Mouse (Mus musculus): Measurements from ENCODE around the gene Lsm3. TPM values are rescaled to one million over a fixed set of nuclear protein-coding genes. Genes with fewer than 3 reads are reported as not detected.

Gene Lsm3
- total and polyA plus RNA-seq, 3 experiments, result 238 to 259 TPM; not detected in 1

DNA sequence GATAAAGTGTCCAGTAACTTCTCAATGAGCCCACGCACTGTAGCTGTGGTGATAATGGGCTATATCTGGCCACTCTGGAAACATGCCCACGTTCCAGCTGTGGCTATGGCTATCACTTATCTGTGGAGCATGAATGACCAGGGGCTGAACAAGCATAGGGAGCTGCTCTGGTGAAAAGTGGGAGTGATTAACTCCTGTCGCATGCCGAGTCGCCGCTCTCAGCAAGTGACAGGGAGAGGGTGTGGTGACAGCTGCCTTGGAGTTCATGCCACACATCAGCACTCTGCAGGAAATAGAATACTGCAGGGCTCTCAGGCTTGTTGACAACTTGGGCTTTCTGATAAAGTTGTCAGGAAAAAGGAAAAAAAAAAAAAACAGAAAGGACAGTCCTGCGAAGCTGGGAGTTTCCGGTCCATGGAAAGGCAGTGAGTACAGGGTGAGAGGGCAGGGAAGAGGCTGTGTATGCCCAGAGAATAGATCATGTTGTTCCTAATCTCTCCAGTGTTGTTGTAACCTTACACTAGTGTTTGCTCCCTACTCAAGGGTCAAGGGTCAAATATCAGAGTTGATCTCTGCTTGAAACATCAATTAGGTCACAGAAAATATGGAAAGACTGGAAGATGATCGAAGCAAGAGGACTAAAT, 30.6 kb downstream of the Lsm3 start:
- Histone ChIP-seq H3K79me2 (ENCODE audit: control insufficient read depth, insufficient read depth, low read length, poor library complexity) (no peaks in the 10 kb centered on the region), H3K27me3 (ENCODE audit: control insufficient read depth in 1 of 2, insufficient read depth in 2 of 2, low read length in 2 of 2) (peaks cover 0 to 14% of the 10 kb centered on the region in 2 experiments), H3K27ac (ENCODE audit: control insufficient read depth, low read depth, low read length) (no peak overlapping the region), H3K9ac (ENCODE audit: control insufficient read depth, low read depth, low read length, poor library complexity, severe bottlenecking) (no peak overlapping the region), H3K36me3 (ENCODE audit: control insufficient read depth in 1 of 2, insufficient read depth in 2 of 2, low read length in 2 of 2) (no peaks in the 10 kb centered on the region), H3K4me1 (ENCODE audit: control insufficient read depth in 1 of 2, insufficient read depth in 2 of 2, low read length in 2 of 2) (no peaks in the 10 kb centered on the region), H3K9me3 (replicated peaks; ENCODE audit: insufficient read depth, low read length) (no peaks in the 10 kb centered on the region), H3K4me3 (ENCODE audit: control insufficient read depth in 1 of 2, insufficient read depth in 1 of 2, low read depth in 2 of 2, low read length in 2 of 2) (no peak overlapping the region)
- no peak for DNase-seq (ENCODE audit: low read depth, low spot score)
- TF ChIP-seq MAZ (IDR thresholded peaks at IDR 0.05; ENCODE audit: low read depth, low read length) (no peak), ZNF384 (IDR thresholded peaks at IDR 0.05; ENCODE audit: low read depth, low read length) (no peak), EP300 (IDR thresholded peaks at IDR 0.05; ENCODE audit: low read depth in 1 of 2, low read length in 2 of 2) (no peak), CHD1 (IDR thresholded peaks at IDR 0.05; ENCODE audit: low read depth, low read length) (no peak), MYC (IDR thresholded peaks at IDR 0.05; ENCODE audit: low read depth, low read length) (no peak), MAFK (IDR thresholded peaks at IDR 0.05; ENCODE audit: borderline replicate concordance, low read depth, low read length) (no peak), HCFC1 (IDR thresholded peaks at IDR 0.05; ENCODE audit: low read depth, low read length) (no peak), GATA1 (IDR thresholded peaks at IDR 0.05; ENCODE audit: low read depth, low read length) (no peak), KAT2A (conservative IDR thresholded peaks at IDR 0.05; ENCODE audit: low read depth, low read length) (no peak), CHD2 (IDR thresholded peaks at IDR 0.05; ENCODE audit: low read length) (no peak)

GRCm38 (mm10) chr6:91547313-91547712, 31.6 kb downstream of the Lsm3 start:
- no peak overlapping the region for H3K9ac ChIP-seq (ENCODE audit: control insufficient read depth, low read depth, low read length, poor library complexity, severe bottlenecking)
- H3K4me3 ChIP-seq (ENCODE audit: control insufficient read depth in 1 of 2, insufficient read depth in 1 of 2, low read depth in 2 of 2, low read length in 2 of 2), result no peak overlapping the region
- H3K27me3 ChIP-seq (ENCODE audit: control insufficient read depth in 1 of 2, insufficient read depth in 2 of 2, low read length in 2 of 2), result peaks cover 0 to 15% of the 10 kb centered on the region in 2 experiments
- H3K79me2 ChIP-seq (ENCODE audit: control insufficient read depth, insufficient read depth, low read length, poor library complexity), result no peaks in the 10 kb centered on the region
- H3K9me3 ChIP-seq (replicated peaks; ENCODE audit: insufficient read depth, low read length), result no peaks in the 10 kb centered on the region
- H3K36me3 ChIP-seq (ENCODE audit: control insufficient read depth in 1 of 2, insufficient read depth in 2 of 2, low read length in 2 of 2), result no peaks in the 10 kb centered on the region
- TF ChIP-seq NELFE (IDR thresholded peaks at IDR 0.05; ENCODE audit: low read depth, low read length) (no peak), USF1 (IDR thresholded peaks at IDR 0.05; ENCODE audit: low read depth, low read length) (no peak), MYB (IDR thresholded peaks at IDR 0.05; ENCODE audit: low read depth, low read length) (no peak), MXI1 (IDR thresholded peaks at IDR 0.05; ENCODE audit: low read depth, low read length) (no peak), GABPA (IDR thresholded peaks at IDR 0.05; ENCODE audit: low read depth, low read length) (no peak), CTCF (IDR thresholded peaks at IDR 0.05 in 2 of 3, conservative IDR thresholded peaks at IDR 0.05 in 1 of 3; ENCODE audit: control insufficient read depth in 1 of 3, insufficient read depth in 1 of 3, low read depth in 2 of 3, low read length in 3 of 3, poor library complexity in 1 of 3, severe bottlenecking in 1 of 3) (no peak), POLR2AphosphoS2 (IDR thresholded peaks at IDR 0.05; ENCODE audit: low read length) (no peak), RCOR1 (IDR thresholded peaks at IDR 0.05; ENCODE audit: low read depth, low read length) (no peak), SIN3A (IDR thresholded peaks at IDR 0.05; ENCODE audit: low read length) (no peak), ZC3H11A (IDR thresholded peaks at IDR 0.05; ENCODE audit: low read depth, low read length) (no peak), USF2 (IDR thresholded peaks at IDR 0.05; ENCODE audit: borderline replicate concordance in 1 of 2, insufficient read depth in 1 of 2, low read depth in 1 of 2, low read length in 2 of 2) (no peak), ETS1 (IDR thresholded peaks at IDR 0.05; ENCODE audit: low read depth, low read length) (no peak), MAX (IDR thresholded peaks at IDR 0.05; ENCODE audit: low read length) (no peak), MYC (IDR thresholded peaks at IDR 0.05; ENCODE audit: low read depth, low read length) (no peak), NRF1 (IDR thresholded peaks at IDR 0.05; ENCODE audit: insufficient read depth, low read depth, low read length, poor library complexity, severe bottlenecking) (no peak), ZMIZ1 (IDR thresholded peaks at IDR 0.05; ENCODE audit: low read depth, low read length) (no peak), TBP (IDR thresholded peaks at IDR 0.05; ENCODE audit: low read depth, low read length) (no peak), SMC3 (IDR thresholded peaks at IDR 0.05; ENCODE audit: low read depth, low read length) (no peak), RAD21 (IDR thresholded peaks at IDR 0.05; ENCODE audit: low read depth, low read length) (no peak)
- H3K27ac ChIP-seq (ENCODE audit: control insufficient read depth, low read depth, low read length), result no peak overlapping the region
- no peak for DNase-seq (ENCODE audit: low read depth, low spot score)
- H3K4me1 ChIP-seq (ENCODE audit: control insufficient read depth in 1 of 2, insufficient read depth in 2 of 2, low read length in 2 of 2), result no peaks in the 10 kb centered on the region
